Mouse (Mus musculus): ENCODE results near the gene Hpcal1.

Hpcal1 gene

GRCm38 (mm10) chr12:17686116-17686515 lies 4.5 kb upstream of the Hpcal1 start:
- DNase-seq (ENCODE audit: low read depth, low spot score) = no peak

GRCm38 (mm10) chr12:17688913-17689312 lies 1.7 kb upstream of the Hpcal1 start:
- no peak for DNase-seq (ENCODE audit: low read depth, low spot score)

- no peak for DNase-seq (ENCODE audit: low read depth, low spot score)
Measured at GRCm38 (mm10) chr12:17689931-17690563, 609 bp upstream of the Hpcal1 start.

- DNase-seq (ENCODE audit: low read depth, low spot score) = no peak
Measured at GRCm38 (mm10) chr12:17691320-17691876, 742 bp downstream of the Hpcal1 start.

- DNase-seq (ENCODE audit: low read depth, low spot score) = no peak
Measured at GRCm38 (mm10) chr12:17691891-17692321, 1.2 kb downstream of the Hpcal1 start.

- no peak for DNase-seq (ENCODE audit: low read depth, low spot score)
Measured at GRCm38 (mm10) chr12:17692356-17692755, 1.7 kb downstream of the Hpcal1 start.

GRCm38 (mm10) chr12:17692953-17693352 lies 2.3 kb downstream of the Hpcal1 start:
- no peak for DNase-seq (ENCODE audit: low read depth, low spot score)

- DNase-seq (ENCODE audit: low read depth, low spot score) = no peak
Measured at GRCm38 (mm10) chr12:17694589-17695115, 4.0 kb downstream of the Hpcal1 start.

GRCm38 (mm10) chr12:17696395-17696794 lies 5.7 kb downstream of the Hpcal1 start:
- no peak for DNase-seq (ENCODE audit: low read depth, low spot score)

GRCm38 (mm10) chr12:17698934-17699333 lies 8.3 kb downstream of the Hpcal1 start:
- DNase-seq (ENCODE audit: low read depth, low spot score) = no peak

- DNase-seq (ENCODE audit: low read depth, low spot score) = no peak
Measured at GRCm38 (mm10) chr12:17699480-17699879, 8.8 kb downstream of the Hpcal1 start.

GRCm38 (mm10) chr12:17701131-17701720 lies 10.6 kb downstream of the Hpcal1 start:
- no peak for DNase-seq (ENCODE audit: low read depth, low spot score)

- no peak for DNase-seq (ENCODE audit: low read depth, low spot score)
Measured at GRCm38 (mm10) chr12:17701795-17702194, 11.1 kb downstream of the Hpcal1 start.

- DNase-seq (ENCODE audit: low read depth, low spot score) = no peak
Measured at GRCm38 (mm10) chr12:17702257-17702943, 11.7 kb downstream of the Hpcal1 start.

- no peak for DNase-seq (ENCODE audit: low read depth, low spot score)
Measured at GRCm38 (mm10) chr12:17702944-17703335, 12.3 kb downstream of the Hpcal1 start.

GRCm38 (mm10) chr12:17703866-17704265 lies 13.2 kb downstream of the Hpcal1 start:
- DNase-seq (ENCODE audit: low read depth, low spot score) = no peak

GRCm38 (mm10) chr12:17707472-17707871 lies 16.8 kb downstream of the Hpcal1 start:
- DNase-seq (ENCODE audit: low read depth, low spot score) = no peak

GRCm38 (mm10) chr12:17709451-17709850 lies 18.8 kb downstream of the Hpcal1 start:
- DNase-seq (ENCODE audit: low read depth, low spot score) = no peak

- DNase-seq (ENCODE audit: low read depth, low spot score) = peak; percentile 40
Measured at GRCm38 (mm10) chr12:17709926-17710746, 19.5 kb downstream of the Hpcal1 start.

- DNase-seq (ENCODE audit: low read depth, low spot score) = no peak
Measured at GRCm38 (mm10) chr12:17710747-17711092, 20.1 kb downstream of the Hpcal1 start.

GRCm38 (mm10) chr12:17711731-17712388 lies 21.2 kb downstream of the Hpcal1 start:
- DNase-seq (ENCODE audit: low read depth, low spot score) = no peak

All from embryo, embryonic 11.5 days (tissue).